Mouse (Mus musculus): Measurements from ENCODE around the gene Wnt3.

DNA sequence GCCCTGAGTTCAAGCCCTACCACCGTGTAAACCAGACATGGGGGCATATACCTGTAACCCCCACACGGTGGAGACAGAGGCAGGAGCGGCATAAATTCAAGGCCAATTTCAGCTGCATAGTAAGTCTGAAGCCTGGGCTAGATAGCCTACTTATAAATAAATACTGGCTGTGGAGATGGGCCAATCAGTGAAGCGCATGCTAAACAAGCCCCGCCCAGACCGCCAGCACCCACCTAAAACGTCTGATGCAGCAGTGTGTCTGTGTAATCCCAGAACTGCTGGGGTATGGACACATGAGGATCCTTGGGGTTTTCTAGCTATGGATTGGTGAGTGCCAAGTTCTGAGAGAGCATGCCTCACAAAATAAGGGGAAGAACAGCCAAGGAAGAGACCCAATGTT, 13.8 kb upstream of the Wnt3 start:
- TF ChIP-seq CTCF (IDR thresholded peaks at IDR 0.05) (no peak), EP300 (IDR thresholded peaks at IDR 0.05) (no peak)

All from lung, postnatal 0 days (tissue).